In the genomic region with DNA sequence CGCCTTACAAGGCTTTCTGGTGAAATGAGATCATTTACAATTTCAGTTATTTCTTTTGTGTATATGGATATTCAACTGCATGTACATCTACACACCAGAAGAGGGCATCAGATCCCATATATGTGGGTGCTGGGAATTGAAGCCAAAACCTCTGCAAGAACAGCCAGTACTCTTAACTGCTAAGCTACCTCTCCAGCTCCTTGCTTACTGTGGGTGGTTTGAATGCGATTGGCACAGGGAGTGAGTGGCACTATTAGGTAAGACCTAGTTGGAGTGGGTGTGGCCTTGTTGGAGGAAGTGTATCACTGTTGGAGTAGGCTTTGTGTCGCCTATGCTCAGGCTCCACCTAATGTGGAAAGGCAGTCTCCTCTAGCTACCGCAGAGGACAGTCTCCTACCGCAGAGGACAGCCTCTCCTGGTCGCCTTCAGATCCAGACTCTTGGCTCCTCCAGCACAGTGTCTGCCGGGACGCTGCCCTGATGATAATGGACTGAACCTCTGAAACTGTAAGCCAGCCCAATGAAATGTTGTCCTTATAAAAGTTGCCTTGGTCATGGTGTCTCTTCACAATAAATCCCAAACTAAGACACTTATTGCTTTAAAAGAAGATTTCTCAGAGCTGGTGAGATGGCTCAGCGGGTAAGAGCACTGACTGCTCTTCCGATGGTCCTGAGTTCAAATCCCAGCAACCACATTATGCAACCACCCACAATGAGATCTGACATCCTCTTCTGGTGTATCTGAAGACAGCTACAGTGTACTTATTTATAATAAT, we compare ENCODE assay signal across 9 mouse cellular contexts. TPM values are rescaled to one million over a fixed set of nuclear protein-coding genes. Genes with fewer than 3 reads are reported as not detected.
A peak's percentile ranks its signal among the peaks of the same experiment; 100 is the strongest.
DNase-seq lines count a peak whose midpoint lies in the region; ATAC-seq and TF ChIP-seq lines count a peak whose summit lies in the region.
"Had no signal": no experiment of that assay in that cellular context is flagged by ENCODE, and none has a peak within 500 bp of the region (broad histone marks: within the 10 kb centered on the region; RNA-seq: fewer than 3 reads in every experiment).

No protein-coding gene starts in this region.

- no peak overlapping the region for H3K9ac ChIP-seq in lung, embryonic 14.5 days
- H3K9ac ChIP-seq in forebrain, embryonic 12.5 days, result no peak overlapping the region

- peak; percentile 22; the same call in 1 of the 2 replicates for TF ChIP-seq CTCF in lung, embryonic 14.5 days (IDR thresholded peaks at IDR 0.05; ENCODE audit: low read depth)

- WGBS in lung, embryonic 14.5 days, result 88% methylated on average over 10 of the region's 10 CpGs
- 93% methylated on average over 10 of the region's 10 CpGs for WGBS in forebrain, embryonic 12.5 days

- 0 out of 2 replicates have a peak, but pooled peaks cover 2% of the 10 kb centered on the region for H3K36me3 ChIP-seq in lung, embryonic 14.5 days (ENCODE audit: insufficient read depth)
- no peaks in the 10 kb centered on the region for H3K36me3 ChIP-seq in forebrain, embryonic 12.5 days (replicated peaks)

- DNase-seq in gastrocnemius, postnatal 25 days, result peak; percentile 74
- DNase-seq in gastrocnemius, postnatal 14 days, result no peak
- DNase-seq in testis, postnatal 10 days (ENCODE audit: low spot score), result peak; percentile 37
- no peak for DNase-seq in testis, postnatal 14 days (ENCODE audit: low spot score)
- DNase-seq in lung, embryonic 14.5 days, result no peak
- no peak for DNase-seq in thymus, postnatal 36 days
- DNase-seq: kidney, adult 2 months had no signal

- H3K4me3 ChIP-seq in lung, embryonic 14.5 days (ENCODE audit: low read depth, low read length), result no peak overlapping the region
- H3K4me3 ChIP-seq in forebrain, embryonic 12.5 days (replicated peaks), result no peak overlapping the region

- no peak overlapping the region for H3K27ac ChIP-seq in lung, embryonic 14.5 days (ENCODE audit: low read depth)
- H3K27ac ChIP-seq in forebrain, embryonic 12.5 days, result no peak overlapping the region

- no peak for ATAC-seq in lung, embryonic 14.5 days (ENCODE audit: insufficient read depth)
- ATAC-seq in cerebellum, adult (ENCODE audit: insufficient number of reproducible peaks, low FRiP score, low TSS enrichment), result no peak
- no peak for ATAC-seq in forebrain, embryonic 12.5 days (ENCODE audit: low FRiP score)

- H3K4me2 ChIP-seq in lung, embryonic 14.5 days, result no peak overlapping the region
- H3K4me2 ChIP-seq in forebrain, embryonic 12.5 days, result no peak overlapping the region

- intact Hi-C loops in gastrocnemius, postnatal 14 days (cut with DNase I; ENCODE audit: low total_unique reads), result no loop called here

- peaks cover 14% of the 10 kb centered on the region for H3K4me1 ChIP-seq in lung, embryonic 14.5 days (ENCODE audit: insufficient read depth)
- H3K4me1 ChIP-seq in forebrain, embryonic 12.5 days, result peaks cover 20% of the 10 kb centered on the region

- H3K27me3 ChIP-seq in lung, embryonic 14.5 days (ENCODE audit: insufficient read depth, low read length), result no peaks in the 10 kb centered on the region
- H3K27me3 ChIP-seq in forebrain, embryonic 12.5 days, result no peaks in the 10 kb centered on the region

- H3K9me3 ChIP-seq in lung, embryonic 14.5 days (ENCODE audit: low read depth, low read length), result no peaks in the 10 kb centered on the region
- H3K9me3 ChIP-seq in forebrain, embryonic 12.5 days, result no peaks in the 10 kb centered on the region

RNA-seq across cellular contexts. Expression of a gene that starts 1.7 kb away (rescaled TPM):
- total RNA-seq in gastrocnemius, postnatal 25 days (2021), result 100 to 1,000 TPM; 404 to 431 TPM
- total RNA-seq in gastrocnemius, postnatal 14 days (2021), result 100 to 1,000 TPM; 490 to 594 TPM
- 637 and 655 TPM in 2 replicates for polyA plus RNA-seq in lung, embryonic 14.5 days (2014; fragmentation: Nextera tagmentation; extraction: Ambion mirVana)
- 265 and 294 TPM in 2 replicates for polyA plus RNA-seq in forebrain, embryonic 12.5 days (2016; fragmentation: Nextera tagmentation; extraction: Ambion mirVana)

RNA-seq across cellular contexts. Expression of a gene that starts 1.9 kb away (rescaled TPM):
- total RNA-seq in gastrocnemius, postnatal 25 days (2021), result 1,000 to 10,000 TPM; 1,018 to 1,234 TPM
- 1,000 to 10,000 TPM; 1,017 to 1,171 TPM for total RNA-seq in gastrocnemius, postnatal 14 days (2021)
- 5.7 and 7.6 TPM in 2 replicates for polyA plus RNA-seq in lung, embryonic 14.5 days (2014; fragmentation: Nextera tagmentation; extraction: Ambion mirVana)
- 1.7 and 2.0 TPM in 2 replicates for polyA plus RNA-seq in forebrain, embryonic 12.5 days (2016; fragmentation: Nextera tagmentation; extraction: Ambion mirVana)

Comparison
In these comparisons a context has a peak if more than half of its experiments do, and no peak if none do; other contexts are left out.
1. DNase-seq: peak in gastrocnemius, postnatal 25 days (single experiment) and testis, postnatal 10 days (single experiment); none in gastrocnemius, postnatal 14 days (single experiment), testis, postnatal 14 days (single experiment), lung, embryonic 14.5 days (single experiment) and thymus, postnatal 36 days (0 of 2).